Mouse (Mus musculus) brown adipose tissue, adult 24 weeks (tissue): ENCODE results near the gene Gm14322. TPM values are rescaled to one million over a fixed set of nuclear protein-coding genes. Genes with fewer than 3 reads are reported as not detected.
"Not testable (repeated sequence)": the region's sequence is repeated elsewhere in the genome, so short reads cannot be mapped to it uniquely, and the experiment has no call there.

ENCODE experiments used
- H3K27ac ChIP-seq: fragments of 200-500 bp; replicated peaks from 2 replicates; pipeline ENCODE4 v1.5.1; 2012; ENCODE audit warnings: low read depth, mild to moderate bottlenecking, low read length
- H3K4me1 ChIP-seq: fragments of 200-500 bp; 2 replicates; pipeline ENCODE4 v1.6.1; 2012; ENCODE audit warnings: low read length, mixed read lengths; ENCODE audit not compliant: control insufficient read depth, insufficient read depth, insufficient read length
- H3K4me3 ChIP-seq: fragments of 200-500 bp; 2 replicates; pipeline ENCODE4 v1.5.1; 2012; ENCODE audit warnings: low read depth, mild to moderate bottlenecking, low read length, moderate library complexity; ENCODE audit not compliant: insufficient read depth
- polyA plus RNA-seq: library from polyadenylated mRNA; stranded (reverse); fragments of >200 nt; gene quantifications from 2 replicates; pipeline ENCODE4 v1.2.4, GENCODE M21; 2012; ENCODE audit not compliant: missing spikeins, insufficient read depth, insufficient read length

Gm14322 gene
- 3.4 and 15.1 TPM in 2 replicates for polyA plus RNA-seq

DNA sequence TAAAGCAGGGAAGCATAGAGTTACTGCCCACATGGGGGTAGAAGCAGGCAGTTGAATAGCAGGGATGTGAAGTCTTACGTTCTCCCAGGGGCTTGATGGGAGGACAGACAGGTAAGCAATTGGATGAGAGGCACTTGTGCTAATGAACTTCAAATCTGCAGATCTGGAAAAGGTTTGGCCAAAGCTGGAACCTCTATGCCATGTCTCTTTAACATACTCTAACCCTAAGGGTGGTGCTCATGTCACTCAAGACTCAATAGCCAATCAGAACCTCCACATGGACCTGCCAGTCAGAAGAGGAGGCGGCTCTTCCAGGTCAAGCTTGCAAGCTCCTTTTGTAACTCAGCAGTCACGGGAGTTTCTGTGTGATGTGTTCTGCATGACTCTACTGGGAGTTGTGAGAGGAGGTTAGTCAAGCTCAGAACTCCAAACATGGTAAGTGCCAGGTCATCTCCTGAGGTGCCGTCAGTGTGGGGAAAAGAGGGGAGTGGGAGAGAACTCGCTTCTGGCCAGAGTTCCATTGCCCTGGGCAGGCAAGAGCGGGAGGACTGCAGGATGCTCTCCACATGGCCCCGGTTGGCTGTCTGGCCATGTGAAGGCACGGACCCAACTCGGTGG lies at the start of gene Gm14322:
Gm14322 (plus strand) TSS at position 348 of the 618 bp plus-strand sequence.
- not testable (repeated sequence) for H3K27ac ChIP-seq, H3K4me1 ChIP-seq
- H3K4me3 ChIP-seq = peak within 1 kb of the TSS; percentile 70

GRCm38 (mm10) chr2:177741487-177741886 lies 17.6 kb upstream of the Gm14322 start:
- not testable (repeated sequence) for H3K27ac ChIP-seq, H3K4me3 ChIP-seq, H3K4me1 ChIP-seq

DNA sequence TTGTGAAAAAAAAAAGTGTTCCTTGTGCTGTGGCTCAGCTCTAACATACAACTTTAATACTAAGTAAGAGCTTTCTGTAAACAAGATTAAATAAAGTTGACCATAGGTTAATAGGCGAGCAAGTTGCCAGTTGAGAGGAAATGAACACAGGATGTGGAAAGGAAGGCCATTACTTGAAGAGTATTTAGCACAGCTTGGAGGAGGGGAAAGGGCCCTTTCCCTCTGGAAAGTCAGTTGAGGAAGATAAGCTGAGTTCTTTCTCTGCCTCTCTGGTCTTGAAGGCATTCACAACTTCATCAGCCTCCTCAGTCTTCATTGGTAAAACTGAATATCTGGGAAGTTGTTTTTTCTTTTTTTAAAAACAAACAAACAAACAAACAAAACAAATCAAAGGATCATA lies 28.3 kb downstream of the Gm14322 start:
- not testable (repeated sequence) for H3K27ac ChIP-seq, H3K4me3 ChIP-seq, H3K4me1 ChIP-seq

DNA sequence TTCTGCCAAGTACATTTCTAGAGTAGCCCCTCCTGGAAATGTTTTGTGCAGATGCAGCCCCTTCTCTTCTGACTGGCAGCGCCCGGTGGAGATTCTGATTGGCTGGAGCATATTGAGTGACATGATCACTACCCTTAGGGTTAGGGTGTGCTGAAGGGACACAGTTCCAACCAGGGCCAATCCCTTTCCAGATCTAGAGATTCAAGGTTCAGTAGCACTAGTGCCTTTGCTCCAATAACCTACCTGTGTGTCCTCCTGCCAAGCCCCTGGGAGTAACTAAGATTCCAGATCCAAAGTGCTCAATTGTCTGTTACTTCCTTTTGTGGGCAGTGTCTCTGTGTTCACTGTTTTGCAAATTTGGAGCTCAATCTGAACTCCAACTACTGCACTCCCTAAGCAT lies 47.1 kb downstream of the Gm14322 start:
- H3K4me3 ChIP-seq, H3K4me1 ChIP-seq, H3K27ac ChIP-seq: not testable (repeated sequence)

Other genes with a start within 250 kb of the Gm14322 start
- not detected in 2 replicates for gene Gm14406, start 181.1 kb upstream of the Gm14322 start, polyA plus RNA-seq
- 23.3 and 42.8 TPM in 2 replicates for gene Gm14325, start 81.0 kb downstream of the Gm14322 start, polyA plus RNA-seq
- 3.1 and 8.3 TPM in 2 replicates for gene Gm14327, start 137.8 kb downstream of the Gm14322 start, polyA plus RNA-seq
- 2.3 TPM in 1 of 2 replicates, not detected in the other for gene Zfp972, start 166.3 kb downstream of the Gm14322 start, polyA plus RNA-seq
- 13.6 and 21.0 TPM in 2 replicates for gene Gm14326, start 198.0 kb downstream of the Gm14322 start, polyA plus RNA-seq